8 mouse cellular contexts compared by ENCODE assay signal in genomic region chrX:74282395-74283091, GRCm38 (mm10). TPM values are rescaled to one million over a fixed set of nuclear protein-coding genes. Genes with fewer than 3 reads are reported as not detected.
A peak's percentile ranks its signal among the peaks of the same experiment; 100 is the strongest.
DNase-seq lines count a peak whose midpoint lies in the region; ATAC-seq and TF ChIP-seq lines count a peak whose summit lies in the region.

No protein-coding gene starts in this region.

- TF ChIP-seq POLR2A in cerebellum, adult 2 months (IDR thresholded peaks at IDR 0.05; ENCODE audit: borderline replicate concordance, insufficient read depth, low read length): peak; percentile 79; the same call in 1 of the 2 replicates
- peak; percentile 69; the same call in 1 of the 2 replicates for TF ChIP-seq POLR2A in thymus, adult 2 months (IDR thresholded peaks at IDR 0.05; ENCODE audit: control insufficient read depth, extremely low read depth, insufficient read depth, low read length, poor library complexity)

- peak overlapping the region; percentile 62 for H3K4me2 ChIP-seq in forebrain, postnatal 0 days (ENCODE audit: low read depth)
- H3K4me2 ChIP-seq in lung, embryonic 15.5 days: peak overlapping the region; percentile 74

- WGBS in cerebellum, adult 2 months: 11% methylated on average over 39 of the region's 39 CpGs
- 33% methylated on average over 39 of the region's 39 CpGs for WGBS in forebrain, postnatal 0 days
- 18% methylated on average over 39 of the region's 39 CpGs for WGBS in lung, embryonic 15.5 days
- 0% methylated on average over 39 of the region's 39 CpGs for WGBS in thymus, adult 2 months

- peak overlapping the region; percentile 61; the same call in 1 of the 2 replicates for H3K27ac ChIP-seq in cerebellum, adult 2 months (ENCODE audit: insufficient read depth, low read length)
- H3K27ac ChIP-seq in forebrain, postnatal 0 days (ENCODE audit: low read depth, low read length): peak overlapping the region; percentile 89
- H3K27ac ChIP-seq in lung, embryonic 15.5 days: peak overlapping the region; percentile 92
- peak overlapping the region; percentile 93 for H3K27ac ChIP-seq in thymus, adult 2 months (ENCODE audit: control insufficient read depth, insufficient read depth, low read length)

- DNase-seq in G1E (ENCODE audit: low spot score): peak; percentile 29
- DNase-seq in cerebellum, adult 2 months: peak; percentile 86 to 89
- peak; percentile 91 for DNase-seq in forebrain, postnatal 0 days
- peak; percentile 87 for DNase-seq in heart, postnatal 4 days
- peak; percentile 65 for DNase-seq in layer of hippocampus, adult 9-10 months (ENCODE audit: low spot score)
- peak; percentile 80 for DNase-seq in ovary, adult 18-20 months (ENCODE audit: low spot score)
- peak; percentile 86 for DNase-seq in thymus, adult 2 months

- no peak for TF ChIP-seq CTCF in G1E (IDR thresholded peaks at IDR 0.05; ENCODE audit: low read depth, low read length)
- no peak for TF ChIP-seq CTCF in cerebellum, adult 2 months (IDR thresholded peaks at IDR 0.05; ENCODE audit: borderline replicate concordance, insufficient read depth, low read depth, low read length)
- TF ChIP-seq CTCF in forebrain, postnatal 0 days (IDR thresholded peaks at IDR 0.05; ENCODE audit: low read depth): no peak
- TF ChIP-seq CTCF in thymus, adult 2 months (IDR thresholded peaks at IDR 0.05; ENCODE audit: borderline replicate concordance, control insufficient read depth, extremely low read depth, insufficient read depth, low read length, poor library complexity): no peak

- H3K4me3 ChIP-seq in G1E (ENCODE audit: low read depth, low read length): peak overlapping the region; percentile 76
- H3K4me3 ChIP-seq in cerebellum, adult 2 months (replicated peaks; ENCODE audit: insufficient read depth, low read depth, low read length): peak overlapping the region; percentile 75
- peak overlapping the region; percentile 52 for H3K4me3 ChIP-seq in forebrain, postnatal 0 days (ENCODE audit: low read depth, low read length)
- H3K4me3 ChIP-seq in lung, embryonic 15.5 days: peak overlapping the region; percentile 57
- peak overlapping the region; percentile 97 for H3K4me3 ChIP-seq in thymus, adult 2 months (ENCODE audit: control insufficient read depth, insufficient read depth, low read length)

- H3K9me3 ChIP-seq in G1E (replicated peaks): no peaks in the 10 kb centered on the region
- no peaks in the 10 kb centered on the region for H3K9me3 ChIP-seq in forebrain, postnatal 0 days (ENCODE audit: low read length)
- H3K9me3 ChIP-seq in lung, embryonic 15.5 days: no peaks in the 10 kb centered on the region

- H3K9ac ChIP-seq in forebrain, postnatal 0 days: peak overlapping the region; percentile 75
- peak overlapping the region; percentile 64 for H3K9ac ChIP-seq in lung, embryonic 15.5 days

- H3K36me3 ChIP-seq in G1E (replicated peaks): peaks cover 28% of the 10 kb centered on the region
- H3K36me3 ChIP-seq in forebrain, postnatal 0 days (ENCODE audit: insufficient read depth): no peaks in the 10 kb centered on the region
- H3K36me3 ChIP-seq in lung, embryonic 15.5 days: no peaks in the 10 kb centered on the region
- no peaks in the 10 kb centered on the region for H3K36me3 ChIP-seq in thymus, adult 2 months (ENCODE audit: control insufficient read depth, insufficient read depth, low read length)

- H3K27me3 ChIP-seq in G1E (ENCODE audit: insufficient read depth, low read length): no peaks in the 10 kb centered on the region
- H3K27me3 ChIP-seq in cerebellum, adult 2 months (ENCODE audit: control insufficient read depth, insufficient read depth, low read length): no peaks in the 10 kb centered on the region
- no peaks in the 10 kb centered on the region for H3K27me3 ChIP-seq in forebrain, postnatal 0 days (ENCODE audit: insufficient read depth, low read length)
- no peaks in the 10 kb centered on the region for H3K27me3 ChIP-seq in lung, embryonic 15.5 days
- no peaks in the 10 kb centered on the region for H3K27me3 ChIP-seq in thymus, adult 2 months (ENCODE audit: control insufficient read depth, insufficient read depth, low read length)

- 0 out of 2 replicates have a peak, but pooled peaks have one; percentile 11 for ATAC-seq in G1E (ENCODE audit: extremely low read depth, insufficient number of reproducible peaks, low FRiP score, poor library complexity, severe bottlenecking)
- peak; percentile 90 for ATAC-seq in forebrain, postnatal 0 days
- ATAC-seq in lung, embryonic 15.5 days (ENCODE audit: borderline replicate concordance, extremely low read depth, low FRiP score, low TSS enrichment): peak; percentile 68

- peaks cover 22% of the 10 kb centered on the region for H3K4me1 ChIP-seq in G1E (ENCODE audit: insufficient read depth, low read depth, low read length)
- 0 out of 2 replicates have a peak, but pooled peaks cover 3% of the 10 kb centered on the region for H3K4me1 ChIP-seq in cerebellum, adult 2 months (ENCODE audit: control insufficient read depth, insufficient read depth, low read length)
- H3K4me1 ChIP-seq in forebrain, postnatal 0 days (ENCODE audit: insufficient read depth): no peaks in the 10 kb centered on the region
- H3K4me1 ChIP-seq in lung, embryonic 15.5 days: 0 out of 2 replicates have a peak, but pooled peaks cover 7% of the 10 kb centered on the region
- peaks cover 10% of the 10 kb centered on the region for H3K4me1 ChIP-seq in thymus, adult 2 months (replicated peaks; ENCODE audit: control insufficient read depth, insufficient read depth, low read length)

RNA-seq across cellular contexts. Expression of gene Dnase1l1, which starts 0.4 kb away (rescaled TPM):
- total RNA-seq in G1E (2014; fragmentation: Nextera tagmentation) (25.0 and 25.1 TPM in 2 replicates), G1E (2017) (45.4 and 48.7 TPM in 2 replicates)
- polyA plus RNA-seq in G1E (2012): 0.23 and 0.34 TPM in 2 replicates
- polyA plus RNA-seq in cerebellum, adult 2 months (2012; rRNA removed): 6.4 and 7.5 TPM in 2 replicates
- total RNA-seq in forebrain, postnatal 0 days (2014; rRNA removed): 1.3 and 2.2 TPM in 2 replicates
- 3.1 and 3.4 TPM in 2 replicates for polyA plus RNA-seq in forebrain, postnatal 0 days (2015; fragmentation: Nextera tagmentation; extraction: Ambion mirVana)
- total RNA-seq in heart, postnatal 4 days (2021): 10 to 100 TPM; 11.7 to 12.5 TPM
- polyA plus RNA-seq in lung, embryonic 15.5 days (2015; fragmentation: Nextera tagmentation; extraction: Ambion mirVana): 11.2 and 15.8 TPM in 2 replicates
- polyA plus RNA-seq in thymus, adult 2 months (2012; rRNA removed): 10.3 and 15.0 TPM in 2 replicates

RNA-seq across cellular contexts. Expression of gene Taz, which starts 0.8 kb away (rescaled TPM):
- total RNA-seq in G1E (2014; fragmentation: Nextera tagmentation): 65.1 and 74.6 TPM in 2 replicates
- total RNA-seq in G1E (2017): 31.4 and 43.4 TPM in 2 replicates
- polyA plus RNA-seq in G1E (2012): 27.9 and 29.8 TPM in 2 replicates
- polyA plus RNA-seq in cerebellum, adult 2 months (2012; rRNA removed): 99.4 and 100 TPM in 2 replicates
- 54.5 and 80.6 TPM in 2 replicates for total RNA-seq in forebrain, postnatal 0 days (2014; rRNA removed)
- 45.7 and 58.1 TPM in 2 replicates for polyA plus RNA-seq in forebrain, postnatal 0 days (2015; fragmentation: Nextera tagmentation; extraction: Ambion mirVana)
- total RNA-seq in heart, postnatal 4 days (2021): 10 to 100 TPM; 39.3 to 46.4 TPM
- polyA plus RNA-seq in lung, embryonic 15.5 days (2015; fragmentation: Nextera tagmentation; extraction: Ambion mirVana): 78.8 and 83.8 TPM in 2 replicates
- 94.6 and 111 TPM in 2 replicates for polyA plus RNA-seq in thymus, adult 2 months (2012; rRNA removed)

RNA-seq across cellular contexts. Expression of gene Rpl10, which starts 11.9 kb away (rescaled TPM):
- total RNA-seq in G1E (2014; fragmentation: Nextera tagmentation): 3,507 and 3,613 TPM in 2 replicates
- total RNA-seq in G1E (2017): 1,842 and 1,992 TPM in 2 replicates
- 832 and 1,009 TPM in 2 replicates for polyA plus RNA-seq in G1E (2012)
- 511 and 570 TPM in 2 replicates for polyA plus RNA-seq in cerebellum, adult 2 months (2012; rRNA removed)
- total RNA-seq in forebrain, postnatal 0 days (2014; rRNA removed): 2,018 and 2,171 TPM in 2 replicates
- 467 and 512 TPM in 2 replicates for polyA plus RNA-seq in forebrain, postnatal 0 days (2015; fragmentation: Nextera tagmentation; extraction: Ambion mirVana)
- 100 to 1,000 TPM; 297 to 347 TPM for total RNA-seq in heart, postnatal 4 days (2021)
- 846 and 923 TPM in 2 replicates for polyA plus RNA-seq in lung, embryonic 15.5 days (2015; fragmentation: Nextera tagmentation; extraction: Ambion mirVana)
- polyA plus RNA-seq in thymus, adult 2 months (2012; rRNA removed): 1,443 and 1,552 TPM in 2 replicates

RNA-seq across cellular contexts. Expression of gene Atp6ap1, which starts 14.4 kb away (rescaled TPM):
- total RNA-seq in G1E (2014; fragmentation: Nextera tagmentation) (129 and 137 TPM in 2 replicates), G1E (2017) (265 and 297 TPM in 2 replicates)
- 10.4 and 11.2 TPM in 2 replicates for polyA plus RNA-seq in G1E (2012)
- polyA plus RNA-seq in cerebellum, adult 2 months (2012; rRNA removed): 506 and 526 TPM in 2 replicates
- total RNA-seq in forebrain, postnatal 0 days (2014; rRNA removed): 215 and 250 TPM in 2 replicates
- polyA plus RNA-seq in forebrain, postnatal 0 days (2015; fragmentation: Nextera tagmentation; extraction: Ambion mirVana): 260 and 318 TPM in 2 replicates
- total RNA-seq in heart, postnatal 4 days (2021): 100 to 1,000 TPM; 103 to 109 TPM
- polyA plus RNA-seq in lung, embryonic 15.5 days (2015; fragmentation: Nextera tagmentation; extraction: Ambion mirVana): 134 and 138 TPM in 2 replicates
- 289 and 373 TPM in 2 replicates for polyA plus RNA-seq in thymus, adult 2 months (2012; rRNA removed)

RNA-seq across cellular contexts. Expression of gene Gdi1, which starts 22.3 kb away (rescaled TPM):
- total RNA-seq in G1E (2014; fragmentation: Nextera tagmentation) (239 and 405 TPM in 2 replicates), G1E (2017) (27.7 and 30.6 TPM in 2 replicates)
- polyA plus RNA-seq in G1E (2012): 31.8 and 35.0 TPM in 2 replicates
- 843 and 859 TPM in 2 replicates for polyA plus RNA-seq in cerebellum, adult 2 months (2012; rRNA removed)
- 457 and 498 TPM in 2 replicates for total RNA-seq in forebrain, postnatal 0 days (2014; rRNA removed)
- polyA plus RNA-seq in forebrain, postnatal 0 days (2015; fragmentation: Nextera tagmentation; extraction: Ambion mirVana): 761 and 979 TPM in 2 replicates
- total RNA-seq in heart, postnatal 4 days (2021): 10 to 100 TPM; 85.1 to 95.7 TPM
- 154 and 193 TPM in 2 replicates for polyA plus RNA-seq in lung, embryonic 15.5 days (2015; fragmentation: Nextera tagmentation; extraction: Ambion mirVana)
- 370 and 445 TPM in 2 replicates for polyA plus RNA-seq in thymus, adult 2 months (2012; rRNA removed)

Comparison
In these comparisons a context has a peak if more than half of its experiments do, and no peak if none do; other contexts are left out.
1. Peak in every context shown above with its lines: DNase-seq, ATAC-seq, H3K4me3 ChIP-seq and H3K27ac ChIP-seq.
2. ATAC-seq: peak in every context shown above with its lines; median percentile 90 in forebrain, postnatal 0 days; 68 in lung, embryonic 15.5 days; 11 in G1E.
3. DNase-seq: peak in every context shown above with its lines; median percentile 91 in forebrain, postnatal 0 days; 88 in cerebellum, adult 2 months; 87 in heart, postnatal 4 days; 86 in thymus, adult 2 months; 80 in ovary, adult 18-20 months; 65 in layer of hippocampus, adult 9-10 months; 29 in G1E.